Mouse (Mus musculus) hindbrain, postnatal 0 days (tissue): ENCODE results near the gene Tspan5. TPM values are rescaled to one million over a fixed set of nuclear protein-coding genes. Genes with fewer than 3 reads are reported as not detected.

ENCODE experiments used
- ATAC-seq: fragments of 200-750 bp; cut with Nextera tagmentation; 2 replicates; pipeline ENCODE4 v1.8.0; 2017; ENCODE audit warnings: mild to moderate bottlenecking, moderate TSS enrichment, moderate library complexity
- DNase-seq: peaks from one replicate; pipeline ENCODE4 v3.0.0-alpha.2; 2015; ENCODE audit warnings: low spot score
- H3K27ac ChIP-seq: fragments of 300-500 bp; sonication (generic); 2 replicates; pipeline ENCODE4 v1.5.1; 2014; ENCODE audit warnings: mild to moderate bottlenecking
- H3K27me3 ChIP-seq: fragments of 300-500 bp; sonication (generic); 2 replicates; pipeline ENCODE4 v1.6.1; 2014; ENCODE audit warnings: low read length, mixed read lengths; ENCODE audit not compliant: insufficient read depth
- H3K36me3 ChIP-seq: fragments of 300-500 bp; sonication (generic); 2 replicates; pipeline ENCODE4 v1.6.1; 2014; ENCODE audit warnings: low read length, mixed read lengths; ENCODE audit not compliant: insufficient read depth
- H3K4me1 ChIP-seq: fragments of 300-500 bp; sonication (generic); 2 replicates; pipeline ENCODE4 v1.6.1; 2014; ENCODE audit warnings: antibody characterized with exemption, low read length, mixed read lengths; ENCODE audit not compliant: insufficient read depth
- H3K4me2 ChIP-seq: fragments of 300-500 bp; sonication (generic); 2 replicates; pipeline ENCODE4 v1.6.1; 2014; ENCODE audit warnings: low read depth, mild to moderate bottlenecking, low read length, moderate library complexity, mixed read lengths
- H3K4me3 ChIP-seq: fragments of 300-500 bp; sonication (generic); 2 replicates; pipeline ENCODE4 v1.5.1; 2014; ENCODE audit warnings: low read length
- H3K9ac ChIP-seq: fragments of 300-500 bp; sonication (generic); replicated peaks from 2 replicates; pipeline ENCODE4 v1.6.1; 2014; ENCODE audit warnings: mild to moderate bottlenecking, low read length, moderate library complexity, mixed read lengths
- H3K9me3 ChIP-seq: fragments of 300-500 bp; sonication (generic); 2 replicates; pipeline ENCODE4 v1.6.1; 2016; ENCODE audit warnings: low read length, mixed read lengths
- CTCF ChIP-seq: IDR thresholded peaks from 2 replicates; pipeline ENCODE4 v1.5.1; 2016; ENCODE audit warnings: antibody characterized with exemption, control low read depth, low read depth
- WGBS: fragments of 180-500 bp; shearing (Covaris S2); extraction: QIAGEN DNeasy Blood & Tissue Kit; methylation state at CpG from one replicate; pipeline ENCODE4 v1.1.7; 2014; 5-methylcytosine and 5-hydroxymethylcytosine counted together
- polyA plus RNA-seq: library from polyadenylated mRNA; unstranded; fragments of >200 nt; fragmentation: Nextera tagmentation; extraction: Ambion mirVana; gene quantifications from 2 replicates; pipeline ENCODE4 v1.2.1, GENCODE M21; 2015
- total RNA-seq: library from RNA; depleted of rRNA; stranded (reverse); fragments of >200 nt; gene quantifications from 2 replicates; pipeline ENCODE4 v1.2.3, GENCODE M21; 2014; rRNA removed

Gene Tspan5
- 135 and 144 TPM in 2 replicates for total RNA-seq
- 85.6 and 86.0 TPM in 2 replicates for polyA plus RNA-seq

DNA sequence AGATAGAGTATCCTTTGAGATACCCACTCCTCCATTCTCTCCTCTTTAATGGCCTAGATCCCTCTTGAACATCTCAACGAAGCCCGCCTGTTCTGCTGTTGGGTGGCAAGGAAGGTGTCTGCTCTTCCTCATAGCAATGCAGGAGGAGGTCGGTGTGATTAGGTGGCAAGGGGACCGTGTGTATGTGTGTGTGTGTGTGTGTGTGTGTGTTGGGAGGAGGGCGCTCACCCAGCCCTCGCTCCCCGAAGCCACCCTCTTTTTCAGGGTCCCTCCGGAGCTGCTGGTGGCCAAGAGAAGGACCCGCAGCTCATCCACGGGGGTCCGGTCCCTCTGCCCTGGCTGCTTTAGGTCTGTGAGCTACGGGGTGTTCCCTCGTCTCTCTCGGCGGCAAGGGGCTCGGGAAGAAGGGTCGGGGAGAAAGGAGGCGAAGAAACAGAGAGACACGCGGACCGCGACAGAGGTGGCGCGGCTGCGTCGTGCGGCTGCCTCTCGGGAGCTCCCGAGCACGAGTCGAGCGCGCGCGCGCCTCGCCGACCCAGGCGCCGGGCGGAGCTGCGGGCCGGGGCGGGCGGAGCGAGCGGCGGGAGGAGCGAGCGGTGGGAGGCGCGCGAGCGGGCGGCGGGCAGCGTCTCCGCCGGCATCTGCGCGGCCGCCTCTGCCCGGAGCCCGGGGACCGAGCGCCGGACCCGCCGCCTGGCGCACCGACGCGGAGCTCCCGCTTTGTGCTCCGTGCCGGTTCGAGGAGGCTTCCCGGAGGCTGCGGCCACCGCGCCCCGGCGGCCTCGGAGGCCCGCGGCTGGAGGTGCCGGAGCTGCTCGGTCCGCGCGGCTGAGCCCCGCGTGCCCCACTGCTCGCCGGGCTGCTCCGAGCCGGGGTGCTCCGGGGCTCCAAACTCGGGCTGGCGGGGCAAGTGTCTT, at the start of gene Tspan5:
Gene Tspan5 (plus strand): TSS at position 547 of the 917 bp plus-strand sequence.
- no peaks in the 10 kb centered on the region for H3K9me3 ChIP-seq
- TF ChIP-seq CTCF, result 0 out of 2 replicates have a peak, but pooled peaks have one; percentile 3
- under 1% methylated on average over 74 of the region's 100 CpGs for WGBS
- H3K27me3 ChIP-seq, result no peaks in the 10 kb centered on the region
- peak; percentile 95 for DNase-seq
- H3K4me2 ChIP-seq, result peak within 1 kb of the TSS; percentile 57
- ATAC-seq, result peak; percentile 90
- H3K36me3 ChIP-seq, result no peaks in the 10 kb centered on the region
- H3K4me1 ChIP-seq, result peaks cover 23% of the 10 kb centered on the region
- H3K27ac ChIP-seq, result peak within 1 kb of the TSS; percentile 88
- H3K4me3 ChIP-seq, result peak within 1 kb of the TSS; percentile 94
- H3K9ac ChIP-seq, result peak within 1 kb of the TSS; percentile 77

DNA sequence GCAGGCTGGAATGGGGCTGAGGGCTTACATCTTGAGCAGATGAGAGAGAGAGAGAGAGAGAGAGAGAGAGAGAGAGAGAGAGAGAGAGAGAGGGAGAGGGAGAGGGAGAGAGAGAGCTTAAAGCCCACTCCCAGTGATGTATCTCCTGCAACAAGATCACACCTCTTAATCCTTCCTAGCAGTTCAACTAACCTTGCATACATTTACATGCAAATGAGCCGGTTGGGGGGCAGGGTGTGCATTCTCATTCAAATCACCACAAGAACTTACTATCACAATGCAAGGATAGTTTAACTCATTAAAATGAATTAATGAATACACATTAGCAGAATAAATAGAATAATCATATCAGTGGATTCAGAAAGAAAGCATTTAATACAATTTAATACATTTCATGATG, 49.7 kb upstream of the Tspan5 start:
- Histone ChIP-seq H3K4me1 (no peaks in the 10 kb centered on the region), H3K4me3 (no peak overlapping the region), H3K9me3 (no peaks in the 10 kb centered on the region), H3K27me3 (no peaks in the 10 kb centered on the region), H3K4me2 (no peak overlapping the region), H3K36me3 (no peaks in the 10 kb centered on the region), H3K9ac (no peak overlapping the region), H3K27ac (no peak overlapping the region)
- DNase-seq (no peak), ATAC-seq (no peak)
- no peak for TF ChIP-seq CTCF
- 21% methylated on average over 1 of the region's 1 CpGs for WGBS

DNA sequence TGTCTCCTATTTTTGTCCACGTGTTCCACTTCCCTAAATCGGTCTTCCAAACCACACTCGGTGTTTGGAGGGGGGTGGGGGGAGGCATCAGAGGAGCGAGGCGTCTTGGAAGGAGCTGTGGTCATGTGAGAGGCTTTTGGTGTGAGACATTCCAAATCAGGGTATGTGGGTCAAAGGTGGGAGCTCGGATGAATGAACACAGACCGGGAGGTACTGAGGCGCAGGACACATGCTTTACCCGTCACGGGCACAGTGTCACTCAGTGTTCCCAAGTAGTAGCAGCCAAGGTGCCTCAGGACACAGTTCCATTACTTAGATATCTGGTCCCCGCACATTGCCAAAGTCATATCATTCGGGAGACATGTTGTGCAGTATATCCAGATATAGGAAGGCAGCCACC, 38.6 kb upstream of the Tspan5 start:
- ATAC-seq (no peak), DNase-seq (no peak)
- no peak overlapping the region for H3K4me3 ChIP-seq
- H3K27me3 ChIP-seq, result no peaks in the 10 kb centered on the region
- H3K27ac ChIP-seq, result no peak overlapping the region
- H3K9me3 ChIP-seq, result no peaks in the 10 kb centered on the region
- H3K9ac ChIP-seq, result no peak overlapping the region
- H3K4me2 ChIP-seq, result no peak overlapping the region
- 88% methylated on average over 12 of the region's 12 CpGs for WGBS
- no peaks in the 10 kb centered on the region for H3K4me1 ChIP-seq
- H3K36me3 ChIP-seq, result no peaks in the 10 kb centered on the region
- TF ChIP-seq CTCF, result no peak

DNA sequence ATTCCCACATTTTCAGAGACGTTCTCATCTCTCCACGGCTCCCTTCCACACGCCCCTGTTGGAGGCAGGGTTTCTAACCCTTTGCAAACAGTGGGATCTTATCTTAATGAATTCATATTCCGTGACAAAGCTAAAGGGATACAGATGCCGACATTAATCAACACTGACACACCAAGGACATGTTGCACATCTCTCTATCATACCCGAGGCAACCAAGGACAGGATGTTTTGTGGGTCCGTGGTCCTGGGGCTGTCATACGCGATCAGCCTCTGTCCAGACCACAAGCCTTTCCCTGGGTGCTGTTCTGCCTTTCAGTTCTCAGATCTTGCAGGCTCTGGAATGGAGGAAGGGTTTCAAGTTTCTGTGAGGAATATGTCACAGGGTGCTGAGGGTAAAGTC, 37.5 kb upstream of the Tspan5 start:
- DNase-seq, result no peak
- WGBS, result 77% methylated on average over 9 of the region's 9 CpGs
- Histone ChIP-seq H3K9ac (no peak overlapping the region), H3K27ac (no peak overlapping the region), H3K9me3 (no peaks in the 10 kb centered on the region), H3K27me3 (no peaks in the 10 kb centered on the region), H3K4me1 (no peaks in the 10 kb centered on the region), H3K4me2 (no peak overlapping the region), H3K4me3 (no peak overlapping the region), H3K36me3 (no peaks in the 10 kb centered on the region)
- no peak for ATAC-seq
- no peak for TF ChIP-seq CTCF

DNA sequence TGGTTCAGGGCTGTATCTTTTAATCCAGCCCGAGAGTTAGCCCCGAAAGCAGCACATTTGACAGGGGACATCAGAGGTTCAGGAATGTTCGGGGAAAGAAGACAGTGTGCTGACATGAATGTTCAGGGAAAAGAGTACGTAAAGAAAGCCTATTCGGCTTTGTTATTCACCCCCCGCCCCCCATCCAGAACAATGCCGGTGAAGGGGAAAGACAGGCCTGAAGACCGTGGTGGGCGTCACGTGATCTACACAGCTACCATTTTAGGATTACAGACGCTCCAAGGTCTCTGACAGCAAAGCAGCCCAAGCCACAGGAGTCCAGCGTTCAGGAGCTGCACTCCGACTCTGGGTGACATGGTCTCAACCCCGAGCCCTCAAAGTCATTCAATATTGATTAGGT, 36.1 kb upstream of the Tspan5 start:
- Histone ChIP-seq H3K9ac (no peak overlapping the region), H3K4me1 (no peaks in the 10 kb centered on the region), H3K4me2 (no peak overlapping the region), H3K36me3 (no peaks in the 10 kb centered on the region), H3K4me3 (no peak overlapping the region), H3K9me3 (no peaks in the 10 kb centered on the region), H3K27ac (no peak overlapping the region), H3K27me3 (no peaks in the 10 kb centered on the region)
- 41% methylated on average over 14 of the region's 14 CpGs for WGBS
- ATAC-seq, result peak; percentile 31; the same call in 1 of the 2 replicates
- TF ChIP-seq CTCF, result no peak
- DNase-seq, result no peak

DNA sequence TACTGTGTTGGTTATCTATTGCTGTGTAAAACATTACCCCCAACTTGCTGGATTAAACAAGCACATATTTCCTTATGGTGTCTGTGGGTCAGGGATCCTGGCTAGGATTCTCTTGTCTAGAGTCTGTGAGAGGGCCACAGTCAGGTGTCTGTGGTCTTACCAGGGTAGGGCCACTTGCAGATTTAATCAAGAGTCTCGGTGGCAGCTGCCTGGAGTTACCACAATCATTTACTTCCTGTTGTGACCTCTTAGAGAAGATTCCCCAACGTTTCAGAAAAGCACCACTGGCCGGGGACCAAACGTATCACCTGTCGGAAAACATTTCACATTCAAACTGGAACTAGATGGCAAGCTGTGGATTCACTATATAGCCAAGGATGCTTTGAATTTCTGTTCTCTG, 32.8 kb upstream of the Tspan5 start:
- WGBS, result 78% methylated on average over 5 of the region's 5 CpGs
- Histone ChIP-seq H3K9me3 (no peaks in the 10 kb centered on the region), H3K9ac (no peak overlapping the region), H3K27me3 (no peaks in the 10 kb centered on the region), H3K4me3 (no peak overlapping the region), H3K4me2 (no peak overlapping the region), H3K27ac (no peak overlapping the region), H3K36me3 (no peaks in the 10 kb centered on the region), H3K4me1 (no peaks in the 10 kb centered on the region)
- no peak for TF ChIP-seq CTCF
- DNase-seq (no peak), ATAC-seq (no peak)

DNA sequence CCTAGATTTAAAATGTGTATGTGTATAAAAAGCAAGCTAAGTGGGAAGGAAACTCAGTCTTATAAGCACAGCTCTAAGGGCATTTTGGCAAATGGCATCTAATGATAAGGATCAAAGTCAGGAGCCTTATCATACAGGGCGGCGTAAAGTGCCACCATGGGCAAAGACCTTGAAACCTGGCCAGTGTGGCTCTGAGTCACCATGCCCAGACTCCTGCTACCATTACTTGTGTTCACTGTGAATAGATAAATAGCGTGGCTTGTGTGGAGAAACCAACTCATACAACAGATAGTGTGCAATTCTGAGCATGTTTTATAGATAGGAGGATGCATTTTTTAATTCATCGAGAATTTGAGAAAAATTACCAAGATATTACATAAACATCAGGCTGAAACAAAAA, 30.0 kb upstream of the Tspan5 start:
- Histone ChIP-seq H3K27ac (no peak overlapping the region), H3K9me3 (no peaks in the 10 kb centered on the region), H3K36me3 (no peaks in the 10 kb centered on the region), H3K9ac (no peak overlapping the region), H3K27me3 (no peaks in the 10 kb centered on the region), H3K4me3 (no peak overlapping the region), H3K4me1 (no peaks in the 10 kb centered on the region), H3K4me2 (no peak overlapping the region)
- ATAC-seq, result no peak
- 91% methylated on average over 4 of the region's 4 CpGs for WGBS
- no peak for DNase-seq
- no peak for TF ChIP-seq CTCF
